Mouse (Mus musculus): ENCODE measurements around the gene Vmn2r1. TPM values are rescaled to one million over a fixed set of nuclear protein-coding genes. Genes with fewer than 3 reads are reported as not detected.

Vmn2r1 gene
- total RNA-seq (2022): 1 to 10 TPM in 1 of 4 experiments, under 1 TPM in 3; 0.48 to 1.0 (median 0.73) TPM

DNA sequence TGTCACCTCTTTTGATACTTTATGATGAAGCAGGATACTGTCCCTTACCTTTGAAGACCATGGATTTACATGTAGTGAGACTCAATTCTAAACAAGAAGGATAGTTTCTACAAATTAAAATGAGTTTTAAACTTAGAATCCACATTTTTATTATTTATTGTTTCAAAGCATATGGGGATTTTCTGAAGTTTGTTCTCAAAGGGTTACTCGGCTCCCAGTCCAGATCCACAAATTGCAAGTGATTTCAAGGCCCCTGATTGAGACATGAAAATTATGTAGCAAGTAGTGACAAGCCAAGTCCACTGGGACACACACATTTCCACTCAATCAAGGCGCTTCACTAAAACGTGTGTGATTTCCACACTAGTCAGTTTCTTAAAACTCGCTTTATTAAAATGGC is at the start of gene Vmn2r1:
Gene Vmn2r1 (plus strand): TSS at position 301 of the 400 bp plus-strand sequence.
- DNase-seq (ENCODE audit: low spot score in 2 of 2): no peak

DNA sequence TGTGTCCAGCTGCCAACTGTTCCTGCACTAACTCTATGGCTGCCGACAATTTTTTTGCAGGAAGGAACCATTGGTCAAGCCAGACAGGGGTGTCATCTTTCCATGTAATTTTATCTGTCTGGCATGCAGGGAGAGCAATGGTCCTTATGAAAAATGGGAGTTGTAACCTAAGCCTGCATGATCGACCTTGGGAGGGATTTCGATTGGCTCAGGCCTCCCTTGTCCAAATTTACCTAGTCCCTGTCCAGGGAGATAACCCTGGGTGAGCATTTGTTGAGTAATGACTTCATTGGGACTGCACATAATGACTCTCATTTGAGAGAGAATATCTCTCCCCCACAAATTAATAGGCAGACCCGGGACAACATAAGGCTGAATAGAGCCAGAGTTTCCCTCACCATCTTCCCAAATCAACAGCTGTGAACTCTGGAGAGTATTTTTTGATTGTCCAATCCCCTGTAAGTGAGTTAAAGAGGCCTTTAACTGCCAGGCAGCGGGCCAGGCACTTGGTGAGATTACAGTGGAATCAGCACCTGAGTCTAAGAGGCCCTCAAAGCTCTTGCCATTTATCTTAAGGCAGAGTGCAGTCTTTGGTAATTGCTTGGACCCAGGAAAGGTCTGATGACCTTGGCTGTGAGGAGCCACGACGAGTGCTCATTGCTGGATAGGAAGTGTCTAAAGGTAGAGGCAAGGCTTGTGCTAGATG is 43.1 kb upstream of the Vmn2r1 start:
- no peak for DNase-seq (ENCODE audit: low spot score in 2 of 2)

DNA sequence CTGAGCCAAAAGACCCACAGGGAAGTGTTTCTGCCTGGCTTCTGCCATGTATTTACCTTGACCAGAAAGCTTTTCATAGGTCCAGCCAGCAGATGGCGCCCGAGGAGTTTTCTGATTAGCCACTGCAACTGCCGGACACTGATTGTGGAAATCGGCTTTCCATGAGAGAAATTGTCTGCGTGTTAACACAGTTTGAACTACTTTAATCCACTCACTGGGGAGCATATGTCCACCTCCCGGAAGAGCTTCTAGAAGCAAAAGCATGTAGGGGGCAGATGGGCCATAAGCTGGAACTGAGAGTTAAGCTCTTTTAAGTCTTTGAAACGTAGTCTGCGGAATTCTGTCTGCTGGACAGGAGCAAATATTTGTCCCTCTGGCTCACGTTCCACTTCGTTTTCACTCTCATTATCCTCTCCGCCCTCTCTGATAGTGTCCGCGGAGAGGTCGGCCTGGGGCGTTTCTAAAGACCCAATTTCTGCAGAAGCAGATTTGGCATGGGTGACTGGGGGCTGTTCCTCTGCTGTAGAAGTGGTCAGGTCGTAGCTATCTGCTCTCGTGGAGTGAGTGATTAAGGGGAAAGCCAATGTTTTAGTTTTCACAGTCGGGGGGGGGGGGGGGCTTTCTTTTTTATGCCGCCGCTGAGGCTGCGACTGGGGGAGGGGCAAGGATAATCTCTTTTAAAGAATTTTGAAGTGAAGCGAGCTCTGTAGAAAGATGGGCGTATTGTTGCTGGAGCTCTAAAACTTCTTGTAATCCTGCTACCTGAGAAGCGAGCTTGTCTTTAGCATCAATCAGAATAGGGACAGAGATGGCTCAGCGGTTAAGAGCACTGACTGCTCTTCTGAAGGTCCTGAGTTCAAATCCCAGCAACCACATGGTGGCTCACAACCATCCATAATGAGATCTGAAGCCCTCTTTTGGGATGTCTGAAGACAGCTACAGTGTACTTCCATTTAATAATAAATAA is 41.2 kb upstream of the Vmn2r1 start:
- peak; percentile 64 to 84 for DNase-seq (ENCODE audit: low spot score in 2 of 2)

- DNase-seq (ENCODE audit: low spot score in 2 of 2): no peak
Observed at GRCm38 (mm10) chr3:64112707-64113106, 31.4 kb downstream of the Vmn2r1 start.

- DNase-seq (ENCODE audit: low spot score in 2 of 2): no peak
Observed at GRCm38 (mm10) chr3:64113352-64114046, 32.2 kb downstream of the Vmn2r1 start.

GRCm38 (mm10) chr3:64141878-64142508 is 60.6 kb downstream of the Vmn2r1 start, which contains the start of gene Vmn2r2:
Gene Vmn2r2 (minus strand): TSS chr3:64141928.
- DNase-seq (ENCODE audit: low spot score in 2 of 2): no peak

Other genes with a start within 250 kb of the Vmn2r1 start
- gene Plch1, start 182.1 kb upstream of the Vmn2r1 start, total RNA-seq (2022): 1 to 10 TPM; 4.5 to 6.7 (median 6.5) TPM
- 10 to 100 TPM; 12.1 to 15.5 (median 13.4) TPM for gene E130311K13Rik, start 152.1 kb upstream of the Vmn2r1 start, total RNA-seq (2022)
- gene Slc33a1, start 116.8 kb upstream of the Vmn2r1 start, total RNA-seq (2022): 10 to 100 TPM; 25.2 to 27.9 (median 26.1) TPM
- gene Gmps, start 105.4 kb upstream of the Vmn2r1 start, total RNA-seq (2022): 10 to 100 TPM; 42.0 to 52.1 (median 46.1) TPM
- gene Vmn2r2, start 60.4 kb downstream of the Vmn2r1 start, total RNA-seq (2022): not detected
- not detected for gene Vmn2r3, start 208.2 kb downstream of the Vmn2r1 start, total RNA-seq (2022)

All from left cerebral cortex, adult 8-10 months (tissue).